Mouse (Mus musculus) cerebellum, postnatal 14 days (tissue): ENCODE data around the gene Gm2075.
"Not testable (repeated sequence)": the region's sequence is repeated elsewhere in the genome, so short reads cannot be mapped to it uniquely, and the experiment has no call there.

Experiments
- DNase-seq, 2 experiments: peaks; one replicate each; pipeline ENCODE4 v3.0.0; 2021; ENCODE audit warnings: mixed read lengths in 2 of 2

Gm2075 gene

GRCm38 (mm10) chr12:88011548-88011947 is at the start of gene Gm2075:
Gene Gm2075 (plus strand): TSS chr12:88011848.
- DNase-seq: not testable (repeated sequence)

- DNase-seq: not testable (repeated sequence)
These were observed 27.6 kb upstream of the Gm2075 start for GRCm38 (mm10) chr12:87984000-87984399.

- not testable (repeated sequence) for DNase-seq
These were observed 7.5 kb upstream of the Gm2075 start for GRCm38 (mm10) chr12:88004118-88004517.

GRCm38 (mm10) chr12:88018671-88019070 is 7.0 kb downstream of the Gm2075 start, which contains the start of gene Gm6803:
Gene Gm6803 (minus strand): TSS chr12:88018771.
- not testable (repeated sequence) for DNase-seq

- DNase-seq: not testable (repeated sequence)
These were observed 15.1 kb downstream of the Gm2075 start, which contains the start of gene Gm2056 for GRCm38 (mm10) chr12:88026704-88027103. Gene Gm2056 (plus strand): TSS chr12:88027004.

- DNase-seq: not testable (repeated sequence)
These were observed 20.6 kb downstream of the Gm2075 start for GRCm38 (mm10) chr12:88032250-88032649.

GRCm38 (mm10) chr12:88039062-88039461 is 27.4 kb downstream of the Gm2075 start:
- DNase-seq: not testable (repeated sequence)

GRCm38 (mm10) chr12:88039703-88040102 is 28.1 kb downstream of the Gm2075 start:
- DNase-seq: not testable (repeated sequence)

GRCm38 (mm10) chr12:88045226-88045625 is 33.6 kb downstream of the Gm2075 start:
- DNase-seq: not testable (repeated sequence)
